ENCODE assay signal across 34 mouse cellular contexts in the genomic region with DNA sequence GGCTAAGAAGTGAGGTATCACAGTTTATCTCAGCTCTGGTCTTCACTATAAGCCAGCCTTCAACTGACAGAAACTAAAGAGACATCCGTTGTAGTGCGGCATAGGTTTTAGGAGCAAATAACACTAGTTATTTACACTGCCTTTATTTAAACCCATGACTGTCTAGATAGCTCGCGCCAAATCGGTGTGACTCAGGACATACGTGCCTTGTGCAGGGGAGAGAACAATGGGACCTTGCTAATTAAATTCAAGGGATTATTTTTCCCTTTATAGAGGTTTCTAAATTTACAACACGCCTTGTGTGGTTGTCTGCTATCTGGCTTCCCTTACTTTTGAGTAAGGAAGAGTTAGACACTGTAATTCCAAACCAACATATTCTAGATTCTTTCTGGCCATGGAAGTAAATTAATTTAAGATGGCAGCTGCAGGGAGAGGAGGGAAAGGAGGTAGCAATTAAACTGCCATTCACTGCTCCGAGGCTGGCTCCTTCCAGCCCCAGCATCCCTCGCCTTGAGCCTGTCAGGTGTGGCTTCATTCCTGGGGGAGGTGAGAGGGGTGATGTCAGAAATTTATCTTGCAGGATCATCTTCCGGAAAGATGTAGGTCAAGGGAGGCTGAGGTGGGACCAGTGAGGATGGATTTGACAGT.
A peak's percentile ranks its signal among the peaks of the same experiment; 100 is the strongest.
DNase-seq lines count a peak whose midpoint lies in the region; ATAC-seq and TF ChIP-seq lines count a peak whose summit lies in the region.
"Had no signal": no experiment of that assay in that cellular context is flagged by ENCODE, and none has a peak within 500 bp of the region (broad histone marks: within the 10 kb centered on the region; RNA-seq: fewer than 3 reads in every experiment).

No protein-coding gene starts in this region.

- H3K9ac ChIP-seq in embryonic facial prominence, embryonic 13.5 days = no peak overlapping the region
- no peak overlapping the region for H3K9ac ChIP-seq in kidney, postnatal 0 days (ENCODE audit: low read depth, low read length)
- H3K9ac ChIP-seq: embryonic facial prominence, embryonic 12.5 days; forebrain, embryonic 13.5 days; hindbrain, embryonic 12.5 days; limb, embryonic 13.5 days; liver, embryonic 12.5 days had no signal

- no peak overlapping the region for H3ac ChIP-seq in myocyte (ENCODE audit: control insufficient read depth, insufficient read length)

- H3K4me2 ChIP-seq in embryonic facial prominence, embryonic 13.5 days = no peak overlapping the region
- no peak overlapping the region for H3K4me2 ChIP-seq in kidney, postnatal 0 days (ENCODE audit: low read length)
- peak overlapping the region; percentile 3 for H3K4me2 ChIP-seq in myocyte (ENCODE audit: low read depth)
- H3K4me2 ChIP-seq: embryonic facial prominence, embryonic 12.5 days; forebrain, embryonic 13.5 days; heart, embryonic 11.5 days; hindbrain, embryonic 12.5 days; limb, embryonic 13.5 days; liver, embryonic 12.5 days had no signal

- no peaks in the 10 kb centered on the region for H3K9me3 ChIP-seq in embryonic facial prominence, embryonic 13.5 days
- H3K9me3 ChIP-seq in embryonic facial prominence, embryonic 10.5 days = no peaks in the 10 kb centered on the region
- no peaks in the 10 kb centered on the region for H3K9me3 ChIP-seq in kidney, postnatal 0 days (replicated peaks; ENCODE audit: low read length)
- H3K9me3 ChIP-seq: embryonic facial prominence, embryonic 12.5 days; forebrain, embryonic 13.5 days; hindbrain, embryonic 12.5 days; limb, embryonic 13.5 days; liver, embryonic 12.5 days; megakaryocyte, embryonic 14.5 days had no signal

- no peak overlapping the region for H3K4me3 ChIP-seq in embryonic facial prominence, embryonic 13.5 days
- H3K4me3 ChIP-seq in embryonic facial prominence, embryonic 10.5 days = no peak overlapping the region
- no peak overlapping the region for H3K4me3 ChIP-seq in kidney, postnatal 0 days (replicated peaks; ENCODE audit: low read depth, low read length)
- no peak overlapping the region for H3K4me3 ChIP-seq in myocyte
- H3K4me3 ChIP-seq: embryonic facial prominence, embryonic 12.5 days; forebrain, embryonic 13.5 days; hindbrain, embryonic 12.5 days; left cerebral cortex, adult 2 months; limb, embryonic 13.5 days; liver, embryonic 12.5 days; megakaryocyte, embryonic 14.5 days had no signal

- H3K4me1 ChIP-seq in embryonic facial prominence, embryonic 13.5 days = peaks cover 14% of the 10 kb centered on the region
- H3K4me1 ChIP-seq in embryonic facial prominence, embryonic 10.5 days = no peaks in the 10 kb centered on the region
- no peaks in the 10 kb centered on the region for H3K4me1 ChIP-seq in kidney, postnatal 0 days (replicated peaks; ENCODE audit: insufficient read depth, low read length)
- H3K4me1 ChIP-seq: embryonic facial prominence, embryonic 12.5 days; hindbrain, embryonic 12.5 days; limb, embryonic 13.5 days; liver, embryonic 12.5 days; megakaryocyte, embryonic 14.5 days had no signal

- H3K27me3 ChIP-seq in embryonic facial prominence, embryonic 13.5 days = no peaks in the 10 kb centered on the region
- H3K27me3 ChIP-seq in embryonic facial prominence, embryonic 10.5 days (replicated peaks; ENCODE audit: low read depth, poor library complexity, severe bottlenecking) = no peaks in the 10 kb centered on the region
- no peaks in the 10 kb centered on the region for H3K27me3 ChIP-seq in kidney, postnatal 0 days (ENCODE audit: insufficient read depth, low read length)
- no peaks in the 10 kb centered on the region for H3K27me3 ChIP-seq in myocyte (ENCODE audit: control insufficient read depth, insufficient read depth, insufficient read length)
- H3K27me3 ChIP-seq: CH12.LX; embryonic facial prominence, embryonic 12.5 days; forebrain, embryonic 13.5 days; hindbrain, embryonic 12.5 days; limb, embryonic 13.5 days; liver, embryonic 12.5 days; megakaryocyte, embryonic 14.5 days had no signal

- TF ChIP-seq POLR2A in myocyte (IDR thresholded peaks at IDR 0.05; ENCODE audit: insufficient read length, low read depth) = no peak

- intact Hi-C loops in gastrocnemius, postnatal 36 days (cut with DNase I) = no loop called here

- ATAC-seq in embryonic facial prominence, embryonic 13.5 days (ENCODE audit: insufficient number of reproducible peaks, insufficient read depth, low FRiP score, low TSS enrichment, low read depth) = no peak
- peak; percentile 36; the same call in 1 of the 2 replicates for ATAC-seq in kidney, postnatal 0 days (replicated peaks; ENCODE audit: low FRiP score, low read depth)
- ATAC-seq: activated CD4-positive, CD25-positive, alpha-beta regulatory T cell, adult 4 months; forebrain, embryonic 13.5 days; liver, embryonic 12.5 days; lung, postnatal 0 days had no signal

- 51% methylated on average over 10 of the region's 10 CpGs for WGBS in embryonic facial prominence, embryonic 13.5 days
- WGBS in embryonic facial prominence, embryonic 10.5 days = 82% methylated on average over 10 of the region's 10 CpGs
- 41% methylated on average over 10 of the region's 10 CpGs for WGBS in kidney, postnatal 0 days

- no peak for TF ChIP-seq CTCF in kidney, postnatal 0 days (IDR thresholded peaks at IDR 0.05; ENCODE audit: low read depth)

- H3K79me2 ChIP-seq in myocyte (ENCODE audit: control insufficient read depth, insufficient read depth) = no peaks in the 10 kb centered on the region

- peak overlapping the region; percentile 40; the same call in 1 of the 2 replicates for H3K27ac ChIP-seq in embryonic facial prominence, embryonic 13.5 days
- no peak overlapping the region for H3K27ac ChIP-seq in embryonic facial prominence, embryonic 10.5 days (replicated peaks)
- no peak overlapping the region for H3K27ac ChIP-seq in kidney, postnatal 0 days
- H3K27ac ChIP-seq: embryonic facial prominence, embryonic 12.5 days; forebrain, embryonic 13.5 days; hindbrain, embryonic 12.5 days; left cerebral cortex, adult 2 months; limb, embryonic 13.5 days; liver, embryonic 12.5 days had no signal

- DNase-seq in embryonic facial prominence, embryonic 10.5 days (ENCODE audit: low spot score) = no peak
- peak; percentile 89 for DNase-seq in kidney, postnatal 0 days (ENCODE audit: low spot score)
- DNase-seq in kidney, adult 18-20 months = no peak
- DNase-seq in brain, adult 2 months (ENCODE audit: low read depth, low spot score) = peak; percentile 68
- DNase-seq in spleen, postnatal 10 days (ENCODE audit: low spot score in 2 of 2) = no peak
- no peak for DNase-seq in gastrocnemius, postnatal 36 days
- DNase-seq: adrenal gland, adult 8-10 months; cerebellum, adult 11 months; cerebellum, adult 9-10 months; cerebellum, postnatal 36 days; gastrocnemius, postnatal 25 days; heart, adult 18-20 months; heart, postnatal 36 days; kidney, postnatal 14 days; lung, adult 18-20 months; lung, postnatal 4 days; midbrain, embryonic 14.5 days; retina, postnatal 1 day; right cerebral cortex, postnatal 25 days; thymus, adult 18-20 months; thymus, postnatal 25 days had no signal

- H3K36me3 ChIP-seq in embryonic facial prominence, embryonic 13.5 days = peaks cover 59% of the 10 kb centered on the region
- H3K36me3 ChIP-seq in embryonic facial prominence, embryonic 10.5 days (replicated peaks) = peaks cover 86% of the 10 kb centered on the region
- H3K36me3 ChIP-seq in kidney, postnatal 0 days (ENCODE audit: insufficient read depth, low read length) = peaks cover 50% of the 10 kb centered on the region
- H3K36me3 ChIP-seq in myocyte (ENCODE audit: control insufficient read depth, insufficient read depth) = peaks cover 24% of the 10 kb centered on the region

TF ChIP-seq in myocyte, 11 proteins besides CTCF, POLR2A, EP300 and RAD21:
- TF ChIP-seq MYOD1 (IDR thresholded peaks at IDR 0.05; ENCODE audit: control insufficient read depth in 1 of 3, insufficient read length in 2 of 3, low read depth in 2 of 3) (peak in 1 of 3 experiments; percentile 45), TCF3 (IDR thresholded peaks at IDR 0.05; ENCODE audit: insufficient read length, low read depth) (no peak), MYOG (IDR thresholded peaks at IDR 0.05; ENCODE audit: control insufficient read depth in 1 of 3, insufficient read depth in 1 of 3, insufficient read length in 2 of 3, low read depth in 2 of 3) (peak in 2 of 3 experiments; percentile 11 to 30), E2F4 (IDR thresholded peaks at IDR 0.05; ENCODE audit: insufficient read depth) (no peak), USF1 (IDR thresholded peaks at IDR 0.05; ENCODE audit: low read depth) (no peak), TCF12 (IDR thresholded peaks at IDR 0.05; ENCODE audit: insufficient read depth, poor library complexity, severe bottlenecking) (no peak)

Comparison
In these comparisons a context has a peak if more than half of its experiments do, and no peak if none do; other contexts are left out.
1. DNase-seq: peak in kidney, postnatal 0 days (single experiment) and brain, adult 2 months (single experiment); none in embryonic facial prominence, embryonic 10.5 days (single experiment), kidney, adult 18-20 months (single experiment), spleen, postnatal 10 days (0 of 2) and gastrocnemius, postnatal 36 days (0 of 2).